Mouse (Mus musculus) CH12.LX (cell line): ENCODE measurements around the gene AW209491. TPM values are rescaled to one million over a fixed set of nuclear protein-coding genes. Genes with fewer than 3 reads are reported as not detected.

Experiments used
- DNase-seq: peaks from one replicate; pipeline ENCODE4 v3.0.0-alpha.2; 2013; ENCODE audit errors: extremely low read depth
- H3K27ac ChIP-seq: 2 replicates; pipeline ENCODE4 v1.5.1; 2012; ENCODE audit warnings: low read depth, mild to moderate bottlenecking, control low read depth, moderate library complexity; ENCODE audit not compliant: insufficient read depth
- H3K27me3 ChIP-seq: replicated peaks from 2 replicates; pipeline ENCODE3; 2012; ENCODE audit warnings: inconsistent platforms
- H3K36me3 ChIP-seq, 2 experiments: replicated peaks in 1 of 2; 2 replicates each; pipeline versions ENCODE3 to v1.6.1; 2012; ENCODE audit warnings: inconsistent platforms in 1 of 2, low read length in 1 of 2, mild to moderate bottlenecking in 1 of 2, mixed read lengths in 1 of 2, moderate library complexity in 1 of 2; ENCODE audit not compliant: control insufficient read depth in 1 of 2, insufficient read depth in 1 of 2
- H3K4me1 ChIP-seq, 2 experiments: 2 replicates each; pipeline ENCODE4 v1.6.1; 2012; ENCODE audit warnings: inconsistent platforms in 1 of 2, moderate library complexity in 1 of 2; ENCODE audit not compliant: insufficient read depth in 2 of 2, control insufficient read depth in 1 of 2
- H3K4me2 ChIP-seq: 2 replicates; pipeline ENCODE4 v1.6.1; 2012; ENCODE audit warnings: low read depth, mild to moderate bottlenecking, control low read depth; ENCODE audit not compliant: poor library complexity, insufficient read depth, severe bottlenecking
- H3K4me3 ChIP-seq, 3 experiments: fragments of 150-350 bp in 1 of 3; sonication (generic) in 1 of 3; replicated peaks in 1 of 3; 2 replicates each; pipeline versions ENCODE3 to v1.5.1; 2011 to 2012; ENCODE audit warnings: low read depth in 2 of 3, low read length in 2 of 3, mild to moderate bottlenecking in 2 of 3, moderate library complexity in 2 of 3, control low read depth in 1 of 3, improper control_type of control experiment in 1 of 3, inconsistent platforms in 1 of 3, mixed read lengths in 1 of 3; ENCODE audit not compliant: poor library complexity in 1 of 3
- H3K79me2 ChIP-seq: replicated peaks from 2 replicates; pipeline ENCODE4 v1.6.1; 2012; ENCODE audit warnings: mild to moderate bottlenecking, moderate library complexity; ENCODE audit not compliant: control insufficient read depth, poor library complexity, insufficient read depth, severe bottlenecking; ENCODE audit errors: extremely low read depth
- H3K9ac ChIP-seq: 2 replicates; pipeline ENCODE4 v1.6.1; 2012; ENCODE audit warnings: low read depth, mild to moderate bottlenecking, control low read depth, moderate library complexity; ENCODE audit not compliant: insufficient read depth
- H3K9me3 ChIP-seq: replicated peaks from 2 replicates; pipeline ENCODE3; 2012; ENCODE audit warnings: low read length, inconsistent platforms, mixed read lengths
- BHLHE40 ChIP-seq: IDR thresholded peaks from 2 replicates; pipeline ENCODE4 v1.6.1; 2011; ENCODE audit warnings: mild to moderate bottlenecking, low read depth, low read length, improper control_type of control experiment
- CHD2 ChIP-seq: IDR thresholded peaks from 2 replicates; pipeline ENCODE4 v1.6.1; 2011; ENCODE audit warnings: low read length, improper control_type of control experiment
- ELF1 ChIP-seq: IDR thresholded peaks from 2 replicates; pipeline ENCODE4 v1.6.1; 2014; ENCODE audit warnings: low read depth, mild to moderate bottlenecking, inconsistent platforms, low read length, improper control_type of control experiment
- GABPA ChIP-seq: IDR thresholded peaks from 2 replicates; pipeline ENCODE4 v1.6.1; 2012; ENCODE audit warnings: low read depth, low read length, improper control_type of control experiment, inconsistent platforms; ENCODE audit not compliant: insufficient replicate concordance
- HCFC1 ChIP-seq: IDR thresholded peaks from 2 replicates; pipeline ENCODE4 v1.6.1; 2012; ENCODE audit warnings: low read depth, mild to moderate bottlenecking, inconsistent platforms, low read length, improper control_type of control experiment
- JUND ChIP-seq: conservative IDR thresholded peaks from 2 replicates; pipeline ENCODE4 v1.6.1; 2011; ENCODE audit warnings: low read depth, low read length, improper control_type of control experiment
- KAT2A ChIP-seq: IDR thresholded peaks from 2 replicates; pipeline ENCODE4 v1.6.1; 2012; ENCODE audit warnings: low read length, improper control_type of control experiment, inconsistent platforms; ENCODE audit not compliant: insufficient replicate concordance
- MAX ChIP-seq: IDR thresholded peaks from 2 replicates; pipeline ENCODE4 v1.6.1; 2011; ENCODE audit warnings: low read length, improper control_type of control experiment
- MAZ ChIP-seq: IDR thresholded peaks from 2 replicates; pipeline ENCODE4 v1.6.1; 2012; ENCODE audit warnings: low read depth, mild to moderate bottlenecking, inconsistent platforms, low read length, improper control_type of control experiment, moderate library complexity
- MEF2A ChIP-seq: IDR thresholded peaks from 2 replicates; pipeline ENCODE4 v1.6.1; 2014; ENCODE audit warnings: low read depth, mild to moderate bottlenecking, inconsistent platforms, low read length, improper control_type of control experiment, borderline replicate concordance
- MXI1 ChIP-seq: IDR thresholded peaks from 2 replicates; pipeline ENCODE4 v1.6.1; 2011; ENCODE audit warnings: mild to moderate bottlenecking, low read depth, low read length, improper control_type of control experiment
- MYC ChIP-seq: IDR thresholded peaks from 2 replicates; pipeline ENCODE4 v1.6.1; 2011; ENCODE audit warnings: low read depth, mild to moderate bottlenecking, improper control_type of control experiment, low read length
- NELFE ChIP-seq: IDR thresholded peaks from 2 replicates; pipeline ENCODE4 v1.6.1; 2011; ENCODE audit warnings: low read depth, low read length, improper control_type of control experiment
- NRF1 ChIP-seq: IDR thresholded peaks from 2 replicates; pipeline ENCODE4 v1.6.1; 2014; ENCODE audit warnings: low read depth, mild to moderate bottlenecking, inconsistent platforms, low read length, improper control_type of control experiment, moderate library complexity
- PAX5 ChIP-seq: IDR thresholded peaks from 2 replicates; pipeline ENCODE4 v1.6.1; 2012; ENCODE audit warnings: low read length, inconsistent platforms, mixed read lengths
- POLR2A ChIP-seq: IDR thresholded peaks from 2 replicates; pipeline ENCODE4 v1.6.1; 2011; ENCODE audit warnings: low read depth, mild to moderate bottlenecking, improper control_type of control experiment, low read length
- POLR2AphosphoS2 ChIP-seq: IDR thresholded peaks from 2 replicates; pipeline ENCODE4 v1.6.1; 2011; ENCODE audit warnings: low read depth, low read length, improper control_type of control experiment
- SIN3A ChIP-seq: IDR thresholded peaks from 2 replicates; pipeline ENCODE4 v1.6.1; 2012; ENCODE audit warnings: low read length, improper control_type of control experiment, inconsistent platforms
- TCF12 ChIP-seq: IDR thresholded peaks from 2 replicates; pipeline ENCODE4 v1.6.1; 2014; ENCODE audit warnings: low read depth, mild to moderate bottlenecking, inconsistent platforms, low read length, improper control_type of control experiment
- USF1 ChIP-seq: IDR thresholded peaks from 2 replicates; pipeline ENCODE4 v1.6.1; 2014; ENCODE audit warnings: low read depth, mild to moderate bottlenecking, inconsistent platforms, low read length, improper control_type of control experiment
- ZC3H11A ChIP-seq: IDR thresholded peaks from 2 replicates; pipeline ENCODE4 v1.6.1; 2012; ENCODE audit warnings: low read depth, mild to moderate bottlenecking, inconsistent platforms, low read length, improper control_type of control experiment
- ZMIZ1 ChIP-seq: IDR thresholded peaks from 2 replicates; pipeline ENCODE4 v1.6.1; 2012; ENCODE audit warnings: low read depth, mild to moderate bottlenecking, inconsistent platforms, low read length, improper control_type of control experiment
- dilution Hi-C: fragments of 300-500 bp; cut with MboI; formaldehyde crosslinking; loops from 2 replicates; pipeline ENCODE4 v1.14.3; 2020; ENCODE audit warnings: low sequenced_read_pairs; ENCODE audit not compliant: extremely low pct_unique_long_range_greater_than_20kb, extremely low pct_ligation_motif_present
- in situ Hi-C: fragments of 300-500 bp; cut with MboI; formaldehyde crosslinking; loops from 3 replicates; pipeline ENCODE4 v1.14.3; 2019; ENCODE audit warnings: low sequenced_read_pairs, low pct_ligation_motif_present, low pct_unique_long_range_greater_than_20kb, mixed read lengths
- polyA plus RNA-seq: library from polyadenylated mRNA; unstranded; fragments of >175 nt; gene quantifications from 2 replicates; pipeline ENCODE4 v1.2.1, GENCODE M21; 2012; ENCODE audit warnings: low read depth; ENCODE audit not compliant: insufficient read length
- total RNA-seq, 2 experiments: library from RNA; depleted of rRNA; stranded (reverse); fragments of 300-350 nt in 1 of 2; fragments of >200 nt in 1 of 2; gene quantifications; 2 replicates each; pipeline ENCODE4 v1.2.3; 2012 to 2014

AW209491 gene
- total RNA-seq (2012; rRNA removed) (13.6 and 13.7 TPM in 2 replicates), total RNA-seq (2014; rRNA removed) (22.3 and 24.3 TPM in 2 replicates), polyA plus RNA-seq (18.8 and 20.9 TPM in 2 replicates)

DNA sequence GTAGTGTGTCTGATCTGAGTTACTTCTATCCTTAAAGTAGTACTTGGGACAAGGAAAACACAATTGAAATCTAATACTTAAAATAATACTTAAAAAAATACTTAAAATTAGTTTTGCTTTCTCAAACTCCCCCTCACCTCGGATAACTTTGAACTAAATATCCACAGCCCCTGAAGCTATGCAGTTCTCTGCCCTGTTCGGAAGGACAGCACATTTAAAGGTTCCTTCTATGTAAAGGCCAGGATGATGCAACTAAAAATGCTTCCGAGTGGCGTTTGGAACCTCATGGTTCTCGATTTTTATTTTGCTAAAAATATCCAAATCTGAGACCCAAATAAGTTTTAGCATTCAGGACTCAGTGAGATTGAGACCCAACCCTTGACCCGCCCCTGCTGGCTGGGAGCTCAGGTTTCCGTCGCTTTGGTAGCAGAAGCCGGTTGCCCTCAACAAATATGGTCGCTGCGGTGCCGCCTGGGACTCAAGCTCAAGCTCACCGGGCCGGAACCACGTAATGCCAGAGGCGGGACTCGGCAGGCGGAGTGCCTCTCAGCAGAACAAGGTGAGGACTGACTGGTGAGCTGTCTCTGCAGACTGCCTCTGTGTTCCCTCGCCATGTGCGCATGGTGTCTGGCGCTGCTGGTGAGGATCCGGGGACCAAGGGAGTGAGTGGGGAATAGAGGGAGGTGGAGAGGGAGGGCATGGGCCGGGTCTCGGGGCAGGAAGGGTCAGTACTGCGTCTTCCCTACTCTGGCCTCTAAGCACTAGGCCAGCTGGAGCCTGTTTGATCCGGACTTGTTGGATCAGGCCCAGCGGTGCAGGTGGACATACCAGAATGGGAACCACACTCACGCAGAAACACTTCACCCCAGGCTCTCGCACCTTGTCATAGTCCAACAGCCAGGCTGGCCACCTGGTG lies at the start of gene AW209491:
Gene AW209491, plus strand, starts transcription at position 429 of the 916 bp plus-strand sequence.
- peak; percentile 95 for DNase-seq
- dilution Hi-C loops (no loop called here), in situ Hi-C loops (no loop called here)
- no peaks in the 10 kb centered on the region for H3K27me3 ChIP-seq
- peaks cover 14% of the 10 kb centered on the region for H3K79me2 ChIP-seq
- peaks cover 22 to 40% of the 10 kb centered on the region in 2 experiments for H3K36me3 ChIP-seq
- peak within 1 kb of the TSS; percentile 72 to 93 (median 78) for H3K4me3 ChIP-seq
- TF ChIP-seq MAZ (0 out of 2 replicates have a peak, but pooled peaks have one; percentile 19), NRF1 (peak; percentile 78), ZC3H11A (no peak), HCFC1 (peak; percentile 92), PAX5 (no peak), MYC (peak; percentile 88), NELFE (peak; percentile 68), CHD2 (no peak; the same call in 1 of the 2 replicates), SIN3A (peak; percentile 69), MXI1 (peak; percentile 86), ELF1 (peak; percentile 68), POLR2AphosphoS2 (peak; percentile 94), MAX (peak; percentile 86), MEF2A (peak; percentile 49; the same call in 1 of the 2 replicates), BHLHE40 (no peak), KAT2A (peak; percentile 72; the same call in 1 of the 2 replicates), TCF12 (peak; percentile 68), JUND (0 out of 2 replicates have a peak, but pooled peaks have one; percentile 35), POLR2A (peak; percentile 87), GABPA (no peak), USF1 (no peak), ZMIZ1 (peak; percentile 62; the same call in 1 of the 2 replicates)
- H3K9me3 ChIP-seq: no peaks in the 10 kb centered on the region
- peak within 1 kb of the TSS; percentile 25; the same call in 1 of the 2 replicates for H3K27ac ChIP-seq
- H3K9ac ChIP-seq: peak within 1 kb of the TSS; percentile 58
- H3K4me1 ChIP-seq: peaks cover 8 to 14% of the 10 kb centered on the region in 2 experiments
- peak within 1 kb of the TSS; percentile 68 for H3K4me2 ChIP-seq
